Mouse (Mus musculus): ENCODE measurements around the gene Lin52. TPM values are rescaled to one million over a fixed set of nuclear protein-coding genes. Genes with fewer than 3 reads are reported as not detected.

Gene Lin52
- polyA plus RNA-seq, 1 experiment from 2014 or later, result 31.9 TPM

DNA sequence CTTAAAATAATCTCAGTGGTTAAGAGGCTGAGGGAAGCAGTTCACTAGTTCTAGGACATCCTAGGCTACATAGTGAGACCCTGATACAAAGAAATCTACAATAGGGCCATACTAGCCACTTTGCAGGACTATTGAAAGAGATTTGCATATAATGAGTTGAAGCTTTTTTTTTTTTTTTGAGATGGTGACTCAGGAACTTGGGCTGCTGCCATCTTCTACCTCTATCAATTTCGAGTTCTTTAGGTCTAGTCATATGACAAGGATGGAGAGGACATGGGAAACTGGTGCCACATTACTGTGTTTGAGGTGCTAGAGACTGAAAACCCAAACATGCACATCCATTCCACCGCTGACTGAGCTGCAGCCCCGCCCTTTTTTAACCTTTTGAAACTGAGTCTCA, 27.2 kb upstream of the Lin52 start:
- Histone ChIP-seq H3K27me3 (replicated peaks; ENCODE audit: control insufficient read depth, insufficient read depth, low read length) (no peaks in the 10 kb centered on the region), H3K9me3 (ENCODE audit: control insufficient read depth, low read length) (no peaks in the 10 kb centered on the region), H3K9ac (ENCODE audit: low read depth, low read length) (no peak overlapping the region), H3K27ac (ENCODE audit: low read depth, low read length) (no peak overlapping the region), H3K4me3 (ENCODE audit: low read length) (no peak overlapping the region), H3K4me1 (ENCODE audit: control insufficient read depth, insufficient read depth, low read depth, low read length) (no peaks in the 10 kb centered on the region), H3K4me2 (ENCODE audit: low read length) (no peak overlapping the region), H3K36me3 (ENCODE audit: control insufficient read depth, insufficient read depth, low read length) (no peaks in the 10 kb centered on the region; the same call in 1 of the 2 replicates)
- no peak for ATAC-seq
- WGBS, result 63% methylated on average over 3 of the region's 3 CpGs

DNA sequence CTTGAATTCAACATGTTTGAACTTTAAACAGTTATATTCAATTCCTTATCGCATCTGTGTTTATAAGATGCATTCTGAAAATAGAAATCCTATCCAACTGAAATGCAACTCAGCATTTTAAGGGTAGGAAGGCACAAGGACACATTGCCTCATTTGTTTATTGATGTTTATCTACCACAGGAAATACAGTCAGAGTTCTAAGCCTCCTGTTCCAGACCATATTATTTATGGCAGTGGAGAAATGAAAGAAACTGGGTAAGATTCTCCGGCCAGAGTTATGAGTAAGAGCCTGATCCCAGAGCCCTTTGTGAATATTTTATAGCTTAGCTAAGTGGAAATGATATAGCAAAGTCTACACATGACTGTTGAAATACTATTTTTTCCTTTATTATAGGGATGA, 21.4 kb upstream of the Lin52 start:
- H3K4me3 ChIP-seq (ENCODE audit: low read length), result no peak overlapping the region
- H3K36me3 ChIP-seq (ENCODE audit: control insufficient read depth, insufficient read depth, low read length), result peaks cover 20% of the 10 kb centered on the region
- no peak overlapping the region for H3K27ac ChIP-seq (ENCODE audit: low read depth, low read length)
- no peaks in the 10 kb centered on the region for H3K27me3 ChIP-seq (replicated peaks; ENCODE audit: control insufficient read depth, insufficient read depth, low read length)
- H3K4me1 ChIP-seq (ENCODE audit: control insufficient read depth, insufficient read depth, low read depth, low read length), result no peaks in the 10 kb centered on the region
- 91% methylated on average over 2 of the region's 2 CpGs for WGBS
- no peaks in the 10 kb centered on the region for H3K9me3 ChIP-seq (ENCODE audit: control insufficient read depth, low read length)
- ATAC-seq, result no peak
- H3K4me2 ChIP-seq (ENCODE audit: low read length), result no peak overlapping the region
- H3K9ac ChIP-seq (ENCODE audit: low read depth, low read length), result no peak overlapping the region

- 93% methylated on average over 2 of the region's 2 CpGs for WGBS
- Histone ChIP-seq H3K4me2 (ENCODE audit: low read length) (no peak overlapping the region), H3K9me3 (ENCODE audit: control insufficient read depth, low read length) (no peaks in the 10 kb centered on the region), H3K9ac (ENCODE audit: low read depth, low read length) (no peak overlapping the region), H3K27me3 (replicated peaks; ENCODE audit: control insufficient read depth, insufficient read depth, low read length) (no peaks in the 10 kb centered on the region), H3K36me3 (ENCODE audit: control insufficient read depth, insufficient read depth, low read length) (peaks cover 9% of the 10 kb centered on the region; the same call in 1 of the 2 replicates), H3K4me1 (ENCODE audit: control insufficient read depth, insufficient read depth, low read depth, low read length) (no peaks in the 10 kb centered on the region), H3K27ac (ENCODE audit: low read depth, low read length) (no peak overlapping the region), H3K4me3 (ENCODE audit: low read length) (no peak overlapping the region)
- ATAC-seq, result no peak
These were observed 12.5 kb upstream of the Lin52 start for GRCm38 (mm10) chr12:84438697-84439096.

GRCm38 (mm10) chr12:84442526-84442925, 8.7 kb upstream of the Lin52 start:
- 78% methylated on average over 4 of the region's 4 CpGs for WGBS
- Histone ChIP-seq H3K9me3 (ENCODE audit: control insufficient read depth, low read length) (no peaks in the 10 kb centered on the region), H3K4me2 (ENCODE audit: low read length) (no peak overlapping the region), H3K36me3 (ENCODE audit: control insufficient read depth, insufficient read depth, low read length) (peaks cover 4% of the 10 kb centered on the region; the same call in 1 of the 2 replicates), H3K9ac (ENCODE audit: low read depth, low read length) (no peak overlapping the region), H3K27me3 (replicated peaks; ENCODE audit: control insufficient read depth, insufficient read depth, low read length) (no peaks in the 10 kb centered on the region), H3K4me1 (ENCODE audit: control insufficient read depth, insufficient read depth, low read depth, low read length) (no peaks in the 10 kb centered on the region), H3K27ac (ENCODE audit: low read depth, low read length) (no peak overlapping the region), H3K4me3 (ENCODE audit: low read length) (no peak overlapping the region)
- no peak for ATAC-seq

DNA sequence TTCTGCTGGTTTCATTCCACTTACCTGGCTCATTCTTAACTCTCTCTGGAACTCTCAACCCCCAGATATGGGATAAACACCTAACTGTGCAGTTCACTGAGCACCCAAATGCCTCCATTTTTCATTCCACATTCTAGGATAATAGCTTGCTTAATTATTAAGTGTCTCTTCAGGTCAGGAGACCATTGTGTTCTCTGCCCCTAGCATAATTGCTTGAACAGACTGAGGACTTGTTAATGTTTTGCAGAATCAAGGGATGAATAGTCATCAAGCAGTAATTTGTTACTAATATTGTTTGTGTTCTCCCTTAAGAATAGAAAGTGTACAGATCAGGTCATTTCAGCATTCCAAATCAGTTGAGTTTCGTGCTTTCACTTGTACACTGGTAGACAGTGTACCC, 3.8 kb upstream of the Lin52 start:
- Histone ChIP-seq H3K4me1 (ENCODE audit: control insufficient read depth, insufficient read depth, low read depth, low read length) (peaks cover 10% of the 10 kb centered on the region), H3K27ac (ENCODE audit: low read depth, low read length) (no peak overlapping the region), H3K4me2 (ENCODE audit: low read length) (no peak overlapping the region), H3K36me3 (ENCODE audit: control insufficient read depth, insufficient read depth, low read length) (no peaks in the 10 kb centered on the region), H3K27me3 (replicated peaks; ENCODE audit: control insufficient read depth, insufficient read depth, low read length) (no peaks in the 10 kb centered on the region; the same call in 1 of the 2 replicates), H3K9me3 (ENCODE audit: control insufficient read depth, low read length) (no peaks in the 10 kb centered on the region), H3K9ac (ENCODE audit: low read depth, low read length) (no peak overlapping the region), H3K4me3 (ENCODE audit: low read length) (no peak overlapping the region)
- WGBS, result 81% methylated on average over 1 of the region's 1 CpGs
- no peak for ATAC-seq

GRCm38 (mm10) chr12:84448181-84448580, 3.0 kb upstream of the Lin52 start:
- no peaks in the 10 kb centered on the region for H3K9me3 ChIP-seq (ENCODE audit: control insufficient read depth, low read length)
- no peak overlapping the region for H3K9ac ChIP-seq (ENCODE audit: low read depth, low read length)
- H3K4me3 ChIP-seq (ENCODE audit: low read length), result no peak overlapping the region
- 87% methylated on average over 6 of the region's 6 CpGs for WGBS
- H3K4me2 ChIP-seq (ENCODE audit: low read length), result no peak overlapping the region
- ATAC-seq, result no peak
- peaks cover 12% of the 10 kb centered on the region for H3K4me1 ChIP-seq (ENCODE audit: control insufficient read depth, insufficient read depth, low read depth, low read length)
- no peaks in the 10 kb centered on the region; the same call in 1 of the 2 replicates for H3K27me3 ChIP-seq (replicated peaks; ENCODE audit: control insufficient read depth, insufficient read depth, low read length)
- H3K36me3 ChIP-seq (ENCODE audit: control insufficient read depth, insufficient read depth, low read length), result no peaks in the 10 kb centered on the region
- H3K27ac ChIP-seq (ENCODE audit: low read depth, low read length), result no peak overlapping the region

DNA sequence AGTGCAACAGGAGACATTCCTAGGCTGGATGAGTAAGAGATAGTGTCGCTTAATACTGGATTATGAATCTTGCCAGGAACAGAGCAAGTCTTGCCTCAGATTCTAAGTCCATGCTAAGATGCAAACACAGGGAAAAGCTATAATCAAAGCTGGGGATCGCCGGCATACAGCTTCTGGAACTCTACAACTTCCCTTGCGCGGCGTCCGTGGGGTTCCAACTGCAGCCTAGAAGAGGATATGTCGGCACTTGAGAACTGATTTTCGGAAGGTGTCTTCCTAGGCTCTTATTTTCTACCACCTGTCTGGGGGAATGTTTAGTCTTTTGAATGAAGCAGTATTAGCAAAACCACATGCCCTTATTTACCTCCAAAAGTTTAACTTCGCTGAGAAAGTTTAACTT, 1.3 kb upstream of the Lin52 start:
- Histone ChIP-seq H3K4me3 (ENCODE audit: low read length) (peak overlapping the region; percentile 65), H3K9ac (ENCODE audit: low read depth, low read length) (peak overlapping the region; percentile 72; the same call in 1 of the 2 replicates), H3K4me2 (ENCODE audit: low read length) (peak overlapping the region; percentile 90), H3K9me3 (ENCODE audit: control insufficient read depth, low read length) (no peaks in the 10 kb centered on the region), H3K27me3 (replicated peaks; ENCODE audit: control insufficient read depth, insufficient read depth, low read length) (no peaks in the 10 kb centered on the region; the same call in 1 of the 2 replicates), H3K27ac (ENCODE audit: low read depth, low read length) (peak overlapping the region; percentile 81; the same call in 1 of the 2 replicates), H3K36me3 (ENCODE audit: control insufficient read depth, insufficient read depth, low read length) (no peaks in the 10 kb centered on the region), H3K4me1 (ENCODE audit: control insufficient read depth, insufficient read depth, low read depth, low read length) (peaks cover 12% of the 10 kb centered on the region)
- ATAC-seq, result no peak
- 40% methylated on average over 10 of the region's 10 CpGs for WGBS

DNA sequence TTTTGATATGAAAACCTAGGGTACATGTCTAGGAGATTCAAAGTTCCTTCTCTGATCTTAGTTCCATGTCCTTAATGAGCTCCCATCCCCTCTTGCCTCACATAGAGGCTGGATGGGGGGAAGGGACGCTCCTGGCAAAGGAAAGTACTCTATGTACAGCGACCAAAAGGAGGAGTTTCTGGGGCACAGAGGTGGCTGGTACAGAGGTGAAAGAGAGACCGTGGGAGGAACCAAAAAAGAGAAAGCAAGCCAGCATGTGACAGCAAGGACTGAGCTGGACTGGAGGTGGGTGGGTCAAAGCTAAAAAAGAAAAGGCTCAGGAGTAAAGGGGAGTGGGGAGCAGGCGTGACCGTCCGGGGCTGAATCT, 888 bp upstream of the Lin52 start:
- Histone ChIP-seq H3K27ac (ENCODE audit: low read depth, low read length) (peak overlapping the region; percentile 81), H3K4me2 (ENCODE audit: low read length) (peak overlapping the region; percentile 90), H3K27me3 (replicated peaks; ENCODE audit: control insufficient read depth, insufficient read depth, low read length) (no peaks in the 10 kb centered on the region; the same call in 1 of the 2 replicates), H3K9ac (ENCODE audit: low read depth, low read length) (peak overlapping the region; percentile 72), H3K4me3 (ENCODE audit: low read length) (peak overlapping the region; percentile 65), H3K4me1 (ENCODE audit: control insufficient read depth, insufficient read depth, low read depth, low read length) (peaks cover 12% of the 10 kb centered on the region), H3K36me3 (ENCODE audit: control insufficient read depth, insufficient read depth, low read length) (no peaks in the 10 kb centered on the region), H3K9me3 (ENCODE audit: control insufficient read depth, low read length) (no peaks in the 10 kb centered on the region)
- WGBS, result 0% methylated on average over 6 of the region's 6 CpGs
- no peak for ATAC-seq

DNA sequence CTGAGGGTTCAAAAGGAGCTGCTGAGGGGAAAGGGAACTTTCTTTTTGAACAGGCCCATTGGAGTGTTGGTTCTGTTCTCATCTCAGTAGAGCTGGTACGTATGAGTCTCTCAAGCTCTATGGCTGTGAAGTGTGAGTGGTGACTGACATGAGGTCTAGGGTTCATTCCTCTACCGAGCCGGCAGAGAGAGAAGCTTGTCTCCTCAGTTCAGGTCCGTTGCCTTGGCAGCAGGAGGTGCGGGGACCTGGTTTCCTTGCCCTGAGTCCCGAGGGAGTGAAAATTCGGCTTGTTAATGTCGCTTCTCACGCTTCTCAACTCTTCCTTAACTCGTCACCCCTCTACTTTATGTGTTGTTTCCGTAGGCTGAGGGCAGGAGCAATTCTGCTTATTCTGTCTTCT, 579 bp downstream of the Lin52 start:
- Histone ChIP-seq H3K9me3 (ENCODE audit: control insufficient read depth, low read length) (no peaks in the 10 kb centered on the region), H3K36me3 (ENCODE audit: control insufficient read depth, insufficient read depth, low read length) (no peaks in the 10 kb centered on the region; the same call in 1 of the 2 replicates), H3K4me2 (ENCODE audit: low read length) (peak overlapping the region; percentile 68), H3K9ac (ENCODE audit: low read depth, low read length) (peak overlapping the region; percentile 67), H3K4me1 (ENCODE audit: control insufficient read depth, insufficient read depth, low read depth, low read length) (peaks cover 12% of the 10 kb centered on the region), H3K27ac (ENCODE audit: low read depth, low read length) (peak overlapping the region; percentile 81), H3K27me3 (replicated peaks; ENCODE audit: control insufficient read depth, insufficient read depth, low read length) (no peaks in the 10 kb centered on the region; the same call in 1 of the 2 replicates), H3K4me3 (ENCODE audit: low read length) (peak overlapping the region; percentile 65)
- no peak for ATAC-seq
- 3% methylated on average over 11 of the region's 11 CpGs for WGBS

DNA sequence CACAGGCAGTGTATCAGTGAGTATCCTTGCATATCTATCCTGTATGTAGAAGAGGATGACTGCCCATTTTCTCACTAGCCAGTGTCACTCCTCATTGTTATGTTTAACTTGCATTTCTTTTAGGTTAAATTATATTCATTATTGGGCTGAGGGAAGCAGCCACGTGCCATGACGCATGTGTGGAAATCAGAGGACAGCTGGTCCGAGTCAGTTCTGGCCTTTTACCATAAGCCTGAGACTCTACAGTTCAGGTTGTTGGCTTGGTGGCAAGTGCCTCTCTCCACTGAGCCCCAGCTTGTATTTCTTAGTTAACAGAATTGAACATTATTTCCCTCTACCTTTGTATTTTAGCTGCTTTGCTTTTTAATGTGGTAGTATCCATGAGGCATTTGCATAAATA, 5.7 kb downstream of the Lin52 start:
- ATAC-seq, result no peak
- Histone ChIP-seq H3K9me3 (ENCODE audit: control insufficient read depth, low read length) (no peaks in the 10 kb centered on the region), H3K4me1 (ENCODE audit: control insufficient read depth, insufficient read depth, low read depth, low read length) (peaks cover 5% of the 10 kb centered on the region; the same call in 1 of the 2 replicates), H3K4me3 (ENCODE audit: low read length) (no peak overlapping the region), H3K27ac (ENCODE audit: low read depth, low read length) (no peak overlapping the region), H3K27me3 (replicated peaks; ENCODE audit: control insufficient read depth, insufficient read depth, low read length) (no peaks in the 10 kb centered on the region), H3K9ac (ENCODE audit: low read depth, low read length) (no peak overlapping the region), H3K4me2 (ENCODE audit: low read length) (no peak overlapping the region), H3K36me3 (ENCODE audit: control insufficient read depth, insufficient read depth, low read length) (peaks cover 13% of the 10 kb centered on the region)
- 93% methylated on average over 3 of the region's 3 CpGs for WGBS
